ENCODE assay signal across 10 mouse cellular contexts in the genomic region with DNA sequence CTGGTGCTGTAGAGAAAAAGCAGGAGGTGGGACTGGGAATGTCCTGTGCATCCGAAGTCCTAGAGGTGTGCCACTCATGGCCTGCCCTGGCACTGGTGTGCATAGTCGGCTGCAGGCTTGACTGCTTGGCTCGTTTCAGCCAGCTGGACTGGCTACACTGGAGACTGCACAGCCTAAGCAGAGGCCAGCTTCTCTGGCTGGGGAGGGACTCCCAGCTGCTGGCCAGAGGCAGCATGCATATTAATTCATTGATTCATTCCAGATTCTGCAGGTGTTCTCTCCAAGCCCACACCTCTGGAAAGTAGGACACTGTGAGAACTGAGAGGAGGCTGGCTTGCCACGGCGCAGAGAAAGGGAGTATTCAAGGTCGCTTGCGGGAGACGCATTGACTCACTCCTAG.
DNase-seq lines count a peak whose midpoint lies in the region; ATAC-seq lines count a peak whose summit lies in the region.
"Had no signal": no experiment of that assay in that cellular context is flagged by ENCODE, and none has a peak within 500 bp of the region (broad histone marks: within the 10 kb centered on the region; RNA-seq: fewer than 3 reads in every experiment).

No protein-coding gene starts in this region.

- 0 out of 2 replicates have a peak, but pooled peaks have one; percentile 11 for ATAC-seq in heart, embryonic 16.5 days (replicated peaks; ENCODE audit: extremely low read depth, insufficient read depth, low FRiP score)
- ATAC-seq in kidney, embryonic 15.5 days (replicated peaks; ENCODE audit: low FRiP score), result peak; percentile 65; the same call in 1 of the 2 replicates
- ATAC-seq in intestine, embryonic 16.5 days, result no peak

- no peak for DNase-seq in heart, adult 11 months
- DNase-seq in MN1 (ENCODE audit: low spot score), result peak; percentile 69
- DNase-seq in cerebellum, adult 18-20 months, result peak; percentile 27 to 43
- DNase-seq in Muller cell, postnatal 12 days (ENCODE audit: inconsistent ontology term), result no peak
- no peak for DNase-seq in gastrocnemius, postnatal 10 days
- DNase-seq: lung, adult 18-20 months; thymus, adult 2 months had no signal

- peak overlapping the region; percentile 6; the same call in 1 of the 2 replicates for H3K27ac ChIP-seq in heart, embryonic 16.5 days (ENCODE audit: low read length)
- H3K27ac ChIP-seq in kidney, embryonic 15.5 days, result peak overlapping the region; percentile 54
- H3K27ac ChIP-seq in intestine, embryonic 16.5 days (ENCODE audit: low read length), result no peak overlapping the region

- no peaks in the 10 kb centered on the region for H3K27me3 ChIP-seq in heart, embryonic 16.5 days (ENCODE audit: control insufficient read depth, insufficient read depth, low read length)
- H3K27me3 ChIP-seq in kidney, embryonic 15.5 days, result no peaks in the 10 kb centered on the region
- H3K27me3 ChIP-seq in intestine, embryonic 16.5 days (replicated peaks; ENCODE audit: control insufficient read depth, insufficient read depth, low read length), result no peaks in the 10 kb centered on the region

- H3K4me1 ChIP-seq in heart, embryonic 16.5 days (ENCODE audit: control insufficient read depth, insufficient read depth, low read length), result peaks cover 21% of the 10 kb centered on the region
- peaks cover 9% of the 10 kb centered on the region; the same call in 1 of the 2 replicates for H3K4me1 ChIP-seq in kidney, embryonic 15.5 days
- no peaks in the 10 kb centered on the region for H3K4me1 ChIP-seq in intestine, embryonic 16.5 days (ENCODE audit: control insufficient read depth, insufficient read depth, low read length)

- no peak overlapping the region for H3K9ac ChIP-seq in heart, embryonic 16.5 days (ENCODE audit: low read length)
- H3K9ac ChIP-seq in kidney, embryonic 15.5 days, result no peak overlapping the region
- no peak overlapping the region for H3K9ac ChIP-seq in intestine, embryonic 16.5 days (ENCODE audit: low read depth, low read length)

- H3K4me2 ChIP-seq in heart, embryonic 16.5 days (ENCODE audit: low read depth, low read length), result no peak overlapping the region
- H3K4me2 ChIP-seq in kidney, embryonic 15.5 days, result no peak overlapping the region
- H3K4me2 ChIP-seq in intestine, embryonic 16.5 days (ENCODE audit: low read depth, low read length), result no peak overlapping the region

- WGBS in heart, embryonic 16.5 days, result 62% methylated on average over 8 of the region's 8 CpGs
- WGBS in kidney, embryonic 15.5 days, result 67% methylated on average over 8 of the region's 8 CpGs
- WGBS in intestine, embryonic 16.5 days, result 80% methylated on average over 8 of the region's 8 CpGs

- H3K36me3 ChIP-seq in heart, embryonic 16.5 days (ENCODE audit: control insufficient read depth, insufficient read depth), result no peaks in the 10 kb centered on the region
- no peaks in the 10 kb centered on the region for H3K36me3 ChIP-seq in kidney, embryonic 15.5 days
- H3K36me3 ChIP-seq in intestine, embryonic 16.5 days (ENCODE audit: control insufficient read depth, insufficient read depth, low read length), result no peaks in the 10 kb centered on the region

- H3K9me3 ChIP-seq in heart, embryonic 16.5 days (replicated peaks; ENCODE audit: control insufficient read depth, low read length), result no peaks in the 10 kb centered on the region
- H3K9me3 ChIP-seq in kidney, embryonic 15.5 days (replicated peaks), result no peaks in the 10 kb centered on the region
- no peaks in the 10 kb centered on the region for H3K9me3 ChIP-seq in intestine, embryonic 16.5 days (ENCODE audit: control insufficient read depth, low read length)

- H3K4me3 ChIP-seq in heart, embryonic 16.5 days (ENCODE audit: low read length), result no peak overlapping the region
- H3K4me3 ChIP-seq in kidney, embryonic 15.5 days (replicated peaks), result no peak overlapping the region
- no peak overlapping the region for H3K4me3 ChIP-seq in intestine, embryonic 16.5 days (ENCODE audit: low read length)

Comparison
In these comparisons a context has a peak if more than half of its experiments do, and no peak if none do; other contexts are left out.
1. DNase-seq: peak in MN1 (single experiment) and cerebellum, adult 18-20 months (2 of 2); none in heart, adult 11 months (single experiment), Muller cell, postnatal 12 days (single experiment) and gastrocnemius, postnatal 10 days (single experiment).